Mouse (Mus musculus) heart, postnatal 0 days (tissue): ENCODE results near the gene Gm5868.

Experiments used
- CTCF ChIP-seq: IDR thresholded peaks from 2 replicates; pipeline ENCODE4 v1.5.1; 2016; ENCODE audit warnings: antibody characterized with exemption, control low read depth, low read depth
- EP300 ChIP-seq: IDR thresholded peaks from 2 replicates; pipeline ENCODE4 v1.6.1; 2016; ENCODE audit warnings: antibody characterized with exemption, low read depth

DNA sequence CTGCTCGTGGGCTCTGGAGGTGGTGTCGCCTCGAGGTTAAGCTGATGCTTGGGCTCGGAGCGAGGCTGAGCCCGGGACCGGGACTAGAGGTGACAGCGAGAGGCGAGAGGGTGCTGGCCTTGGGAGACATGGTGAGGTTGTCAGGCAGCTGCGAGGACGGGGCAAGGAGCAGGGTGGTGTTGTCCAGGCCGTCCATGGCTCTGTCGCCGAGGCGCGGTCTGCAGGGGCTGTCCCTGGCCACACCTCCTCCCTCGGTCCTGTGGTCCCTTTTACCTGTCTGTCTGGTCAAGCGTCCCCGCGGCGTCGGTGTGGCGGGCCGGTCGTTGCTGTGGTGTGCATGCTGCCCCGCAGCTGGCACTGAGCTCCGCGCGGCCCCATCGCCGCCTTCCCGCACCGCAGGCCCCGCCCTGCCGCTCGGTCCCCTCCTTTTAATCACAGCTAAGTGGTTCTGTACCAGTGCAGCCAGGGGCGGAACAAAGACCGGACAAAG is at the start of gene Gm5868:
- TF ChIP-seq CTCF = no peak
- no peak for TF ChIP-seq EP300
